Mouse (Mus musculus): ENCODE results near the gene Rabl6.

Rabl6 gene

GRCm38 (mm10) chr2:25541644-25542367, 66.5 kb downstream of the Rabl6 start:
- DNase-seq: no peak

GRCm38 (mm10) chr2:25540541-25540948, 67.8 kb downstream of the Rabl6 start:
- DNase-seq: no peak

- DNase-seq: no peak
Measured at GRCm38 (mm10) chr2:25536531-25536930, 71.8 kb downstream of the Rabl6 start.

GRCm38 (mm10) chr2:25534866-25535182, 73.5 kb downstream of the Rabl6 start:
- DNase-seq: no peak

GRCm38 (mm10) chr2:25534178-25534865, 74.0 kb downstream of the Rabl6 start:
- peak; percentile 86 for DNase-seq

GRCm38 (mm10) chr2:25533707-25534106, 74.6 kb downstream of the Rabl6 start:
- DNase-seq: no peak
